Mouse (Mus musculus): ENCODE data around the gene R3hdm2. TPM values are rescaled to one million over a fixed set of nuclear protein-coding genes. Genes with fewer than 3 reads are reported as not detected.

The R3hdm2 gene
- polyA plus RNA-seq, 1 experiment, result 179 TPM

GRCm38 (mm10) chr10:127420676-127421353 lies 40.7 kb downstream of the R3hdm2 start:
- DNase-seq (ENCODE audit: extremely low spot score in 1 of 2, low spot score in 1 of 2), result peak; percentile 50 to 73

- peak; percentile 54 to 80 for DNase-seq (ENCODE audit: extremely low spot score in 1 of 2, low spot score in 1 of 2)
Measured at GRCm38 (mm10) chr10:127422047-127422446, 41.9 kb downstream of the R3hdm2 start.

GRCm38 (mm10) chr10:127425794-127426193 lies 45.7 kb downstream of the R3hdm2 start:
- DNase-seq (ENCODE audit: extremely low spot score in 1 of 2, low spot score in 1 of 2), result no peak

GRCm38 (mm10) chr10:127426670-127427069 lies 46.5 kb downstream of the R3hdm2 start:
- DNase-seq (ENCODE audit: extremely low spot score in 1 of 2, low spot score in 1 of 2), result no peak

GRCm38 (mm10) chr10:127427107-127427506 lies 47.0 kb downstream of the R3hdm2 start:
- DNase-seq (ENCODE audit: extremely low spot score in 1 of 2, low spot score in 1 of 2), result no peak

GRCm38 (mm10) chr10:127427987-127428386 lies 47.9 kb downstream of the R3hdm2 start:
- no peak for DNase-seq (ENCODE audit: extremely low spot score in 1 of 2, low spot score in 1 of 2)

DNA sequence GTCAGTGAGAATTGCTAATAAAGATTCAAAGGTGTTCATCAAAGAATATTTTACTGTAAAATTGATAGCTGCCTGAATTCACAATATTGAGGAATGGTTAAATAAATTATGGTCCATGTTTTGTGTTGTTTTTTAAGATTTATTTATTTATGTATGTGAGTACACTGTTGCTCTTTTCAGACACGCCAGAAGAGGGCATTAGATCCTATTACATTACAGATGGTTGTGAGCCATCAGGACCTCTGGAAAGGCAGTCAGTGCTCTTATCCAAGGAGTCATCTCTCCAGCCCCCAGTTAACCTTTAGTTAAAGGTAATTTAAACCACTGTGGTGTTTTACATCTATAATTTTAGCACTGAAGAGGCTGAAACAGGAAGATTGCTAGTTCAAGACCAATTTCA lies 49.4 kb downstream of the R3hdm2 start:
- DNase-seq (ENCODE audit: extremely low spot score in 1 of 2, low spot score in 1 of 2), result no peak

- no peak for DNase-seq (ENCODE audit: extremely low spot score in 1 of 2, low spot score in 1 of 2)
Measured at GRCm38 (mm10) chr10:127432466-127432865, 52.3 kb downstream of the R3hdm2 start.

DNA sequence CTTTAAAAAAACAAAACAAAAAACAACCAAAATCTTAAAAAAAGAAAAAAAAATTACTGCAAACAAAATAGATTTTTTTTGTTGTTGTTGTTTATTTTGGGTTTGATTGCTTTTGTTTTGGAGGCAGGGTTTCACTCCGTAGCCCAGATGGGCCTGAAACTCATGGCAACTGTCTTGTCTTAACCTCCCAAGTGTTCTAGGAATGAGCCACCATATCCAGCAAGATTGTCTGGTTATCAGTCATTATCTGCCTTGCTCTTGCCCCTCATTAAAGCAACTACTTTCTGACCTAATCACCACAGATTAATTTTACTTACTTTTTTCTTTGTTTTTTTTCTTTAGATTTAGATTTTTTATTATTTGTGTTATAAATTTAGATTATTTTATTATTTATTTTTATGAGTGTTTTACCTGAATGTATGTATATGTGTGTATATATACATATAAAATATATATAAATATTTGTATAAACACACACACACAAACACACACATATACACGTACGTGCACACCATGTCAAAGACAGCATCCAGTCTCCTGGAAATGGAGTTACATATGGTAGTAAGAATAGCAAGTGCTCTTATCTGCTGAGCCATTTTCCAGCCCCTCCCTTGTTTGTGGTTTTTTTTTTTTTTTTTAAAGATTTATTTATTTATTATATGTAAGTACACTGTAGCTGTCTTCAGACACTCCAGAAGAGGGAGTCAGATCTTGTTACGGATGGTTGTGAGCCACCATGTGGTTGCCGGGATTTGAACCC lies 57.4 kb downstream of the R3hdm2 start:
- no peak for DNase-seq (ENCODE audit: extremely low spot score in 1 of 2, low spot score in 1 of 2)

GRCm38 (mm10) chr10:127453701-127454100 lies 73.6 kb downstream of the R3hdm2 start:
- DNase-seq (ENCODE audit: extremely low spot score in 1 of 2, low spot score in 1 of 2), result no peak

DNA sequence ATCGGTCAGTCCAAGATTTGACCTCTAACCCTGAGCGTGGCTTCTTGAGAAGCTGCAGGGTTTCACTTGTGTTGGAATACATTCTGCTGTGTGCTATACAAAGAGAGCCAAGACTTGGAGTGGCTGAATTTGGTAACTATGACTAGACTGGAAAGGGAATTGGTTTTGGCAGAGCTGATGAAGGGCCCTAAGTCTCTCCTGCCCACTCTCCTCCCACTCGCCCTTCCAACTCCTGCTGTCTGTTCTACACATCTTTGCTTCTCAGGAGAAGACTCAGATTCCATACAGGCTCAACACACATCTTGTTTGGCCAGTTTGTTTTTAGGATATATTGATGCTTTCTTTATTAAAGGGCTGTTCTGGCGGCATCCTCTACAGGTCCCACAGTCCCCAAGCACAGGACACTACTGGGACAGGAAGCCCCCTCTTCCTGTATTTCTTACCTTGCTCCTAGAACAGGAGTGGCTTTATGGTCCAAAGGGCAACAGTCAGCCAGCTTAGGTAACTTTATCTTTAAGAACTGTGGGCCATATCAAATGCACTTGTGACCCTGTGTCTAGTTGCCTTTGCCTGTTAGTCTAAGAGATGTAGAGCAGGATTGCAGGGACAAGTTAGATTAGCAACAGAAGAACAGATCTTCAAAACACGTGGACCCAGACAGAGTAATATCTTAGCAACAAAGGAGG lies 82.4 kb downstream of the R3hdm2 start:
- DNase-seq (ENCODE audit: extremely low spot score in 1 of 2, low spot score in 1 of 2), result peak; percentile 43 to 70

DNA sequence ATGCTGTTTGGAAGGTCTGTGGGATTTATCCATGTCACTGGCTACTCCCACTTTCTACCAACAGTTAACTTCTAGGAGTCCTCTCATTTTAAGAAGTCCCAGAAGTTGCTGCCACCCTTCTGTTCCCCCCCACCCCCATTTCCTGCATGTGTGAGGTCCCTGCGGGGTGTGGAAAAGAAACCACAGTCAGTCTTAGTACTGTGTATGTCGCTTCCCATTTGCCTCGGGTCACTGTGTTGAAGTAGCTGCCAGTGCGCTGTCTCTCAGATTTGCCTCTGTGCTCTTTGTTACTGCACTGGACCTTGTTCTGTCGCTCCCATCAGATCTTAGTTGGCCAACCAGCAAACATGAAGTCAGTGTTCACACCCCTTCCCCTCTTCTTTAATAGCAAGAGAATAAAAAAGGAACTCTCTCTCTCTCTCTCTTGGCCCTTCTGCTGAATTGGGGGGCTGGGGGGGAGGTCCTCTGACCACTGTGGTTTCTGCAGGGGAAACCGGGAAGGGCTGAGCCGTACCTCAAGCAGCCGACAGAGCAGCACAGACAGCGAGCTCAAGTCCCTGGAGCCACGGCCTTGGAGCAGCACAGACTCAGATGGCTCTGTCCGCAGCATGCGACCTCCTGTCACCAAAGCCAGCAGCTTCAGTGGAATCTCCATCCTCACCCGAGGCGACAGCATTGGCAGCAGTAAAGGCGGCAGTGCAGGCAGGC lies 91.3 kb downstream of the R3hdm2 start:
- no peak for DNase-seq (ENCODE audit: extremely low spot score in 1 of 2, low spot score in 1 of 2)

- DNase-seq (ENCODE audit: extremely low spot score in 1 of 2, low spot score in 1 of 2), result no peak
Measured at GRCm38 (mm10) chr10:127472722-127473121, 92.6 kb downstream of the R3hdm2 start.

DNA sequence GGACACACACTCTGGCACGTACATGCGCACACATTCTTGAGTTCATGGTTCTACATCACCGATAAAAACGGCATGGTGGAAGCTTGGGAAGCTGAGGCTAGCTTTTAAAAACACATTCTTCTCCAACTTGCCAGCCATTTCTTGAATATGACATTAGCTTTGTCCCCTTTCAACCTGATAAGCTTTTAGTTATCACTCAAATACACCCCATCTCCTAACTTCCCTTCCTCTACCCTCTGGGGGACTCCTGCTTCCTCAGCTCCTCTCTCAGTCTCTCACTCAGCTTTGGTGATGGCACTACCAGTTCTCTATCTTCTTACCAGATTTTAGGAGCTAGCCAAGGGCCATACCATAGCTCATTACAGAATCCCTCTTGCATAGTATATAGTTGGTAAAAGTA lies 95.0 kb downstream of the R3hdm2 start:
- no peak for DNase-seq (ENCODE audit: extremely low spot score in 1 of 2, low spot score in 1 of 2)

- DNase-seq (ENCODE audit: extremely low spot score in 1 of 2, low spot score in 1 of 2), result no peak
Measured at GRCm38 (mm10) chr10:127476541-127476940, 96.4 kb downstream of the R3hdm2 start.

DNA sequence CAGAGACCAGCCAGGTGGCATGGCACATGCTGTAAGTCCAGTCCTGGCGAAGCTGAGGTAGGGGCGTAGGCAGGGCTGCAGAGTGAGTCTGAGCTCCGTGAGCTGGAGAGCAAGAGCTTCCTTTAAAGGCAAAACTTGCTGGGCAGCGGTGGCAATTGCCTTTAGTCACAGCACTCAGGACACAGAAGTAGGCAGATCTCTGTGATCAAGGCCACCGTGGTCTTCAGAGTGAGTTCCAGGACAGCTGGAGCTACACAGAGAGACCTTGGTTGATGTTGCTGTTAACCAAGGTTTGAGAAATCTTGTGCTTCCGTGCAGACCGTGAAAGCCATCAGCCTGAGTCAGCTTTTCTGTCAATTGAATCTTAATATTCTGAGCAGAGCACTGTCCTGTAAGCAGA lies 97.2 kb downstream of the R3hdm2 start:
- DNase-seq (ENCODE audit: extremely low spot score in 1 of 2, low spot score in 1 of 2), result no peak

DNA sequence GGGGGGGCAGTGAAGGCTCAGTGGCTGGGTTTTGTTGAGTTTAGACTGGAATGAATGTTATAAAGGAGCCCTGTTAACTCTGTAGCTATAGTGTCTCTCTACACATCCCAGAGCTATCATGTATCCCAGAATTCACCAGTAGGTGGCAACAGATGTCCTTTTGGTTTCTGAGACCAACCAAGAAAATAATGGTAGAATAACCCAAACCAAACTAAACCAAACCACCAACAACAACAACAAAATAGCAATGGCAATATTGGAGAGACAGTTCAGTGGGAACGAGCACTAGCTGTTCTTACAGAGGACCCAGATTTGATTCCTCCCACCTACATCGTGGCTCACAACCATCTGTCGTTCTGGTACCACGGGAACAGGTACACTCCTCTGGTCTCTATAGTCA lies 99.0 kb downstream of the R3hdm2 start:
- peak in 1 of 2 experiments; percentile 61 for DNase-seq (ENCODE audit: extremely low spot score in 1 of 2, low spot score in 1 of 2)

DNA sequence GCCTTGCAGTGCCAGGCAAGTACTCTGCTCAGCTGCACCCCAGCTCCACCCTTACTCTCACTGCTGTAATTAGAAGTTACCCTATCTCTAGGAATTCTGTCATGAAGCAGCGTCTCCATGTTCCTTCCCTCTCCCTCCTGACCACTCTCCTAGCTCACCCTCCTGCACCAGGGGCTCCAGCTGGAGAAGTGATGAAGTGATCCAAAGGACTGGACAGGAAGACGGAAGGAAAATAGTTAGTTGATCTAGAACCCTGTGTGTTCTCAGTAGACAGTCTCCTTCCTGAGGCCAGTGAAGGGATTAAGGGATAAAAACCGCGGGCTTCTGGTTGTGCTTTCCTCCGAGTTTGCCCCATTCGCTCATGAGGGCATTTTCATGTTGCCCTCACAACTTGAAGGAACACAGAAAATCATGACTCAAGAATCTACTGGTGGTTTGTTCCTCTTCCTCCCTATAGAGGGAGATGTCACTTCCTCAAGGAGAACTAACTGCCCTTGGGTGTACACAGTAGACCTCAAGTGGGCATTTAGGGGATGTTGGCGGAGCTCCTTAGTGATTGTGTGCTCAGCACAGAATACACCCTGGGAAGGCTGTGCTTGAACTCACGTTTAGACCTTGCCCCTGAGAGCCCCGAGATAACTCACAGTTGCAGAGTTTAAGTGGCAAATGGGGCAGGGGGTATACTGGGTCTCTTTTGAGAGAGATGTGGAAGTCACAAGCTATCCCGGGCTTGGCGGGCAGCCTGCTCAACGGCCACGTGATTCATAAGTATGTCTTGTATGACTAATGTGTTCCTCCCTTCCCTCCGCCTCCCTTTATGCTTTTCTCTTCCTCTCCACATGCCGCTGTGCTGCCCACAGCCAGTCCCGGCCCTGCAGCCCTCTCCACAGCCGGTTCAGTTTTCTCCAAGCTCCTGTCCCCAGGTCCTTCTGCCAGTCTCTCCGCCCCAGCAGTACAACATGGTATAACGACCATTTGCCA lies 101.0 kb downstream of the R3hdm2 start:
- DNase-seq (ENCODE audit: extremely low spot score in 1 of 2, low spot score in 1 of 2), result peak; percentile 49 to 80

DNA sequence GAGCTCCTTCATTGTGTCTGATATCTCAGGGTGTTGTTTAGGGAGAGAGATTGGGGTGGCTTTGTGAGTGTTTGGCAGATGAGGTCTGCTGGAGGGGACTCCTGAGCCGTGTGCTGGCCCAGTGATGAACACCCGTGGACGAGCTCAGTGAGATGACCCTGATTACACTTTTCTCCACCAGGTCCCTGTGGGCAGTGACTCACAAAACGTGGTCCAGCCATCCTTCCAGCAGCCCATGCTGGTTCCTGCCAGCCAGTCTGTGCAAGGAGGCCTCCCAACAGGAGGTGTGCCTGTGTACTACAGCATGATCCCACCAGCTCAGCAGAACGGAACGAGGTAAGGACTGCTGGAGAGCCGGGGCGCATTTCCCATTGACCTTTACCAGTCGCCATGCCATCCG lies 105.1 kb downstream of the R3hdm2 start:
- DNase-seq (ENCODE audit: extremely low spot score in 1 of 2, low spot score in 1 of 2), result no peak

GRCm38 (mm10) chr10:127488856-127489255 lies 108.7 kb downstream of the R3hdm2 start:
- no peak for DNase-seq (ENCODE audit: extremely low spot score in 1 of 2, low spot score in 1 of 2)

Data from frontal cortex, adult 2 months (tissue).